Mouse (Mus musculus) MEL (cell line): ENCODE data around the gene Fgfr2. TPM values are rescaled to one million over a fixed set of nuclear protein-coding genes. Genes with fewer than 3 reads are reported as not detected.
A peak's percentile ranks its signal among the peaks of the same experiment; 100 is the strongest.

Experiments
- DNase-seq: peaks from one replicate; pipeline ENCODE4 v3.0.0; 2011; ENCODE audit warnings: low read depth, low spot score
- H3K27ac ChIP-seq: 2 replicates; pipeline ENCODE4 v1.5.1; 2012; ENCODE audit warnings: low read depth, mild to moderate bottlenecking, control low read depth, low read length, moderate library complexity; ENCODE audit not compliant: control insufficient read depth
- H3K27me3 ChIP-seq, 2 experiments: fragments of 150-350 bp in 1 of 2; sonication (generic) in 1 of 2; 2 replicates each; pipeline ENCODE4 v1.6.1; 2012; ENCODE audit warnings: low read length in 2 of 2, mild to moderate bottlenecking in 2 of 2, improper control_type of control experiment in 1 of 2, moderate library complexity in 1 of 2; ENCODE audit not compliant: insufficient read depth in 2 of 2, control insufficient read depth in 1 of 2
- H3K36me3 ChIP-seq, 2 experiments: 2 replicates each; pipeline ENCODE4 v1.6.1; 2012 to 2014; ENCODE audit warnings: low read length in 2 of 2, improper control_type of control experiment in 1 of 2, inconsistent platforms in 1 of 2, mild to moderate bottlenecking in 1 of 2; ENCODE audit not compliant: insufficient read depth in 2 of 2, control insufficient read depth in 1 of 2
- H3K4me1 ChIP-seq, 2 experiments: fragments of 150-350 bp in 1 of 2; sonication (generic) in 1 of 2; 2 replicates each; pipeline ENCODE4 v1.6.1; 2012; ENCODE audit warnings: low read length in 2 of 2, improper control_type of control experiment in 1 of 2, mild to moderate bottlenecking in 1 of 2; ENCODE audit not compliant: insufficient read depth in 2 of 2, control insufficient read depth in 1 of 2
- H3K4me3 ChIP-seq, 2 experiments: fragments of 150-350 bp in 1 of 2; sonication (generic) in 1 of 2; 2 replicates each; pipeline ENCODE4 v1.5.1; 2012; ENCODE audit warnings: low read depth in 2 of 2, low read length in 2 of 2, mild to moderate bottlenecking in 2 of 2, moderate library complexity in 2 of 2, control low read depth in 1 of 2, improper control_type of control experiment in 1 of 2; ENCODE audit not compliant: control insufficient read depth in 1 of 2, insufficient read depth in 1 of 2
- H3K79me2 ChIP-seq: 2 replicates; pipeline ENCODE4 v1.6.1; 2012; ENCODE audit warnings: mild to moderate bottlenecking, low read length, moderate library complexity; ENCODE audit not compliant: control insufficient read depth, poor library complexity, insufficient read depth
- H3K9ac ChIP-seq: 2 replicates; pipeline ENCODE4 v1.6.1; 2012; ENCODE audit warnings: low read depth, mild to moderate bottlenecking, control low read depth, low read length, moderate library complexity; ENCODE audit not compliant: control insufficient read depth, poor library complexity, severe bottlenecking
- H3K9me3 ChIP-seq: fragments of 150-350 bp; sonication (generic); replicated peaks from 2 replicates; pipeline ENCODE4 v1.6.1; 2012; ENCODE audit warnings: mild to moderate bottlenecking, low read length, improper control_type of control experiment, moderate library complexity; ENCODE audit not compliant: insufficient read depth
- BHLHE40 ChIP-seq: IDR thresholded peaks from 2 replicates; pipeline ENCODE4 v1.6.1; 2012; ENCODE audit warnings: low read depth, mild to moderate bottlenecking, inconsistent platforms, low read length, improper control_type of control experiment, borderline replicate concordance
- CHD1 ChIP-seq: IDR thresholded peaks from 2 replicates; pipeline ENCODE4 v1.6.1; 2012; ENCODE audit warnings: low read depth, mild to moderate bottlenecking, inconsistent platforms, low read length, improper control_type of control experiment
- CHD2 ChIP-seq: IDR thresholded peaks from 2 replicates; pipeline ENCODE4 v1.6.1; 2011; ENCODE audit warnings: low read length, improper control_type of control experiment
- E2F4 ChIP-seq: IDR thresholded peaks from 2 replicates; pipeline ENCODE4 v1.6.1; 2011; ENCODE audit warnings: low read depth, low read length, improper control_type of control experiment, borderline replicate concordance
- EP300 ChIP-seq, 2 experiments: IDR thresholded peaks; 2 replicates each; pipeline ENCODE4 v1.6.1; 2011; ENCODE audit warnings: improper control_type of control experiment in 2 of 2, low read length in 2 of 2, low read depth in 1 of 2, mild to moderate bottlenecking in 1 of 2
- ETS1 ChIP-seq: IDR thresholded peaks from 2 replicates; pipeline ENCODE4 v1.6.1; 2012; ENCODE audit warnings: low read depth, mild to moderate bottlenecking, inconsistent platforms, low read length, improper control_type of control experiment, moderate library complexity
- HCFC1 ChIP-seq: IDR thresholded peaks from 2 replicates; pipeline ENCODE4 v1.6.1; 2012; ENCODE audit warnings: low read depth, mild to moderate bottlenecking, inconsistent platforms, low read length, improper control_type of control experiment, moderate library complexity
- KAT2A ChIP-seq: conservative IDR thresholded peaks from 2 replicates; pipeline ENCODE4 v1.6.1; 2012; ENCODE audit warnings: low read depth, low read length, improper control_type of control experiment, inconsistent platforms
- MAFK ChIP-seq: IDR thresholded peaks from 2 replicates; pipeline ENCODE4 v1.6.1; 2011; ENCODE audit warnings: low read depth, mild to moderate bottlenecking, low read length, improper control_type of control experiment, borderline replicate concordance
- MEF2A ChIP-seq: IDR thresholded peaks from 2 replicates; pipeline ENCODE4 v1.6.1; 2014; ENCODE audit warnings: low read depth, mild to moderate bottlenecking, inconsistent platforms, low read length, improper control_type of control experiment; ENCODE audit not compliant: poor library complexity, insufficient replicate concordance, severe bottlenecking; ENCODE audit errors: extremely low read depth
- NELFE ChIP-seq: IDR thresholded peaks from 2 replicates; pipeline ENCODE4 v1.6.1; 2011; ENCODE audit warnings: low read depth, low read length, improper control_type of control experiment
- NRF1 ChIP-seq: IDR thresholded peaks from 2 replicates; pipeline ENCODE4 v1.6.1; 2014; ENCODE audit warnings: low read depth, mild to moderate bottlenecking, inconsistent platforms, low read length, improper control_type of control experiment, moderate library complexity; ENCODE audit not compliant: poor library complexity, insufficient read depth, severe bottlenecking
- POLR2AphosphoS2 ChIP-seq: IDR thresholded peaks from 2 replicates; pipeline ENCODE4 v1.6.1; 2011; ENCODE audit warnings: low read length, improper control_type of control experiment
- RCOR1 ChIP-seq: IDR thresholded peaks from 2 replicates; pipeline ENCODE4 v1.6.1; 2012; ENCODE audit warnings: low read depth, mild to moderate bottlenecking, inconsistent platforms, low read length, improper control_type of control experiment
- SMC3 ChIP-seq: IDR thresholded peaks from 2 replicates; pipeline ENCODE4 v1.6.1; 2011; ENCODE audit warnings: low read depth, low read length, improper control_type of control experiment
- TAL1 ChIP-seq: IDR thresholded peaks from 2 replicates; pipeline ENCODE4 v1.6.1; 2012; ENCODE audit warnings: mild to moderate bottlenecking, inconsistent platforms, low read length, moderate library complexity, mixed read lengths
- UBTF ChIP-seq: IDR thresholded peaks from 2 replicates; pipeline ENCODE4 v1.6.1; 2012; ENCODE audit warnings: low read depth, mild to moderate bottlenecking, inconsistent platforms, low read length, improper control_type of control experiment, moderate library complexity, borderline replicate concordance; ENCODE audit not compliant: insufficient read depth
- USF1 ChIP-seq: IDR thresholded peaks from 2 replicates; pipeline ENCODE4 v1.6.1; 2014; ENCODE audit warnings: low read depth, mild to moderate bottlenecking, inconsistent platforms, low read length, improper control_type of control experiment, moderate library complexity
- ZC3H11A ChIP-seq: IDR thresholded peaks from 2 replicates; pipeline ENCODE4 v1.6.1; 2012; ENCODE audit warnings: low read depth, mild to moderate bottlenecking, inconsistent platforms, low read length, improper control_type of control experiment
- ZKSCAN1 ChIP-seq: IDR thresholded peaks from 2 replicates; pipeline ENCODE4 v1.6.1; 2012; ENCODE audit warnings: low read depth, mild to moderate bottlenecking, inconsistent platforms, low read length, improper control_type of control experiment, moderate library complexity
- ZNF384 ChIP-seq: IDR thresholded peaks from 2 replicates; pipeline ENCODE4 v1.6.1; 2012; ENCODE audit warnings: low read depth, mild to moderate bottlenecking, inconsistent platforms, low read length, improper control_type of control experiment
- polyA plus RNA-seq, 2 experiments: library from polyadenylated mRNA; stranded (reverse) in 1 of 2; unstranded in 1 of 2; fragments of >175 nt in 1 of 2; fragments of >200 nt in 1 of 2; gene quantifications; 2 replicates each; pipeline versions ENCODE4 v1.2.1 to v1.2.4; 2012; ENCODE audit warnings: low replicate concordance in 2 of 2, low read depth in 1 of 2; ENCODE audit not compliant: insufficient read length in 2 of 2, insufficient read depth in 1 of 2, missing spikeins in 1 of 2
- total RNA-seq: library from RNA; depleted of rRNA; stranded (reverse); fragments of 300-350 nt; gene quantifications from 2 replicates; pipeline ENCODE4 v1.2.3, GENCODE M21; 2012

Gene Fgfr2
- total and polyA plus RNA-seq, 3 experiments = not detected

DNA sequence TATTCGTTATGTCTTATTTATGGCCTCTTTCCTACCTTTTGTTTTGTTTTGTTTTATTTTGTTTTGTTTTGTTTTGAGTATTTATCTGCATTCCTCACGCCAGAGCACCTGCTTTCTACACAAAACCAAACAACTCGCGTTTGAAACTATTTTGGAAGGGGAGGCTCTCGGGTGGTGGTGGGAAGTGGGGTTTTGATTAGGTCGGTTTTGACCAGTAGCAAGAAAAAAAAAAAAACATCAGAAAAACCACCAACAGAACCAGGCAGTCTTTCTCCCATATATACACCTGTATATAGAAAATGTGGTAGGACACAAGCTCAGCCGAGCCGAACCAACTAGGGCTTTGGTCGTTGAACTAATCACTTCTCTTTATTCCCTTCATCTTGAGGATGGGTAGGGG is 1567.0 kb downstream of the Fgfr2 start:
- Histone ChIP-seq H3K9me3 (no peaks in the 10 kb centered on the region), H3K27ac (no peak overlapping the region), H3K27me3 (no peaks in the 10 kb centered on the region), H3K36me3 (peaks cover 0 to 4% of the 10 kb centered on the region in 2 experiments; a peak in 2 of 4 replicates), H3K4me3 (no peak overlapping the region), H3K4me1 (peaks cover 0 to 3% of the 10 kb centered on the region in 2 experiments; a peak in 2 of 4 replicates), H3K79me2 (peaks cover 14% of the 10 kb centered on the region), H3K9ac (no peak overlapping the region)
- TF ChIP-seq MEF2A = no peak
- TF ChIP-seq MAFK = no peak
- DNase-seq = no peak

DNA sequence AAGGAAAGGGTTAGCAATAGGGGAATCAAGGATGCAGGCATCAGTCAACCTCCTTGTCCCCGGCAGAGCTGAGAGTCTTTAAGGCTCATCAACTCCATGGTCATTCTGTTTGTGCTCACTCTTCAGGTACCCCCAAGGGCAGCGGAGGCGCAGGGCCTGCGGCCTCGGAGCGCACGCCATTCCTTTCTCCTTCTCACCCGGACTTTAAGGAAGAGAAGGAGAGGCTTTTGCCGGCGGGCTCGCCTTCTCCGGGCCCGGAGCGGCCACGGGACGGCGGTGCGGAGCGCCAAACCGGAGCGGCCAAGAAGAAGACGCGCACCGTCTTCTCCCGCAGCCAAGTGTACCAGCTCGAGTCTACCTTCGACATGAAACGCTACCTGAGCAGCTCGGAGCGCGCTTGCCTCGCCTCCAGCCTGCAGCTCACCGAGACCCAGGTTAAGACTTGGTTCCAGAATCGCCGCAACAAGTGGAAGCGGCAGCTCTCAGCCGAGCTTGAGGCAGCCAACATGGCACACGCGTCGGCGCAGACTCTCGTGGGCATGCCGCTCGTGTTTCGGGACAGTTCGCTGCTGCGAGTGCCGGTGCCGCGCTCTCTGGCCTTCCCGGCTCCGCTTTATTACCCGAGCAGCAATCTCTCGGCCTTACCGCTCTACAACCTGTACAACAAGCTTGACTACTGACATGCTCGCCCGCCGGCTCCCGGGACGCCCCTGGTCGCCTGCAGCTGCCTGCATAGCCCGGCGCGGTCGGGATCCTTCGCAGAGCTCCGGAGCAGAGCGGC is 1567.7 kb downstream of the Fgfr2 start:
- no peaks in the 10 kb centered on the region for H3K9me3 ChIP-seq
- peaks cover 0 to 3% of the 10 kb centered on the region in 2 experiments; a peak in 2 of 4 replicates for H3K4me1 ChIP-seq
- no peak overlapping the region; the same call in 1 of the 2 replicates for H3K9ac ChIP-seq
- H3K4me3 ChIP-seq = peak overlapping the region in 1 of 2 experiments; percentile 73; a peak in 2 of 4 replicates
- H3K36me3 ChIP-seq = peaks cover 0 to 4% of the 10 kb centered on the region in 2 experiments; a peak in 2 of 4 replicates
- no peaks in the 10 kb centered on the region for H3K27me3 ChIP-seq
- H3K79me2 ChIP-seq = peaks cover 8% of the 10 kb centered on the region
- no peak overlapping the region for H3K27ac ChIP-seq
- TF ChIP-seq UBTF (no peak), TAL1 (no peak), NELFE (no peak), ZKSCAN1 (no peak), USF1 (no peak), HCFC1 (no peak), CHD1 (no peak), ETS1 (no peak), NRF1 (no peak), CHD2 (no peak), ZNF384 (no peak), RCOR1 (no peak), KAT2A (no peak), MAFK (no peak), ZC3H11A (no peak), POLR2AphosphoS2 (no peak), E2F4 (no peak), BHLHE40 (no peak), SMC3 (no peak), EP300 (IDR thresholded peaks at IDR 0.05; ENCODE audit: low read depth in 1 of 2, low read length in 2 of 2) (no peak)
- TF ChIP-seq, all 39 proteins: peak for 0
- no peak for DNase-seq
